Mouse (Mus musculus): ENCODE data around the gene Adora3.

DNA sequence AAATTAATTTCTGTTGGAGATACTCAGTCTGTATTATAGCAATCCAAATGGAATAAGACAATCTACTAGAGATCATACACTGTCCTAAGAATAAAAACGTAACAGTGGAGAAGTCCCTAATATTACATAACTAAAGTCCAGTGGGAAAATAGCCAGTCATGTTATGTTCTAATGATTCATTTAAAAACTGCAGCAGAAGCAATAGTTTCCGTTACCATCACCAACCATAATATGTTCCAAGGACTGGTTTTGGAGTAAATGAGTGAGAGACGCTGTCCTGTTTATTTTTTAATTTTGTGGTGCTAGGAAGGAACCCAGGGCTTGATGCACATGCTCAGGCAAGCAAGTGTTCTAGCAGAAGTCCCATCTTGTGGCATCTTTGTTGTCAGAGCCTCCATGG, 49.2 kb upstream of the Adora3 start:
- TF ChIP-seq CTCF (IDR thresholded peaks at IDR 0.05; ENCODE audit: low read depth) (no peak), EP300 (IDR thresholded peaks at IDR 0.05; ENCODE audit: low read depth) (no peak)

Data from liver, embryonic 14.5 days (tissue).